Mouse (Mus musculus) cortical plate, adult 2 months (tissue): ENCODE measurements around the gene Nr1h3.

Experiments
- CTCF ChIP-seq: fragments of 200-500 bp; IDR thresholded peaks from 2 replicates; pipeline ENCODE4 v1.5.1; 2011; ENCODE audit warnings: mild to moderate bottlenecking, control low read depth, low read length; ENCODE audit not compliant: insufficient read depth; ENCODE audit errors: extremely low read depth
- POLR2A ChIP-seq: fragments of 200-500 bp; IDR thresholded peaks from 2 replicates; pipeline ENCODE4 v1.6.1; 2011; ENCODE audit warnings: mild to moderate bottlenecking, low read length, control low read depth; ENCODE audit not compliant: insufficient read depth; ENCODE audit errors: extremely low read depth

GRCm38 (mm10) chr2:91183711-91184405 is 18.8 kb downstream of the Nr1h3 start, which contains the start of gene Madd:
- TF ChIP-seq CTCF (no peak), POLR2A (no peak)
